Comparison of ENCODE assay signal across 8 mouse cellular contexts in genomic region chr3:86545945-86546344, GRCm38 (mm10). TPM values are rescaled to one million over a fixed set of nuclear protein-coding genes. Genes with fewer than 3 reads are reported as not detected.
DNase-seq lines count a peak whose midpoint lies in the region; ATAC-seq lines count a peak whose summit lies in the region.

No protein-coding gene starts in this region.

- intact Hi-C loops in gastrocnemius, postnatal 36 days (cut with DNase I) = loop anchor here (10.0 kb wide), 1 partner anchor 219 kb away; no protein-coding TSS in a partner anchor

- H3K4me2 ChIP-seq in kidney, embryonic 15.5 days = peak overlapping the region; percentile 63
- peak overlapping the region; percentile 68 for H3K4me2 ChIP-seq in embryonic facial prominence, embryonic 11.5 days (ENCODE audit: low read depth, low read length)
- peak overlapping the region; percentile 72 for H3K4me2 ChIP-seq in hindbrain, embryonic 14.5 days (replicated peaks)
- peak overlapping the region; percentile 70 for H3K4me2 ChIP-seq in midbrain, embryonic 14.5 days (ENCODE audit: low read length)

- no peaks in the 10 kb centered on the region for H3K9me3 ChIP-seq in kidney, embryonic 15.5 days (replicated peaks)
- no peaks in the 10 kb centered on the region for H3K9me3 ChIP-seq in embryonic facial prominence, embryonic 11.5 days (replicated peaks; ENCODE audit: control insufficient read depth, low read length)
- no peaks in the 10 kb centered on the region for H3K9me3 ChIP-seq in hindbrain, embryonic 14.5 days (ENCODE audit: control insufficient read depth, low read length)
- no peaks in the 10 kb centered on the region for H3K9me3 ChIP-seq in midbrain, embryonic 14.5 days (ENCODE audit: control insufficient read depth, low read length)

- H3K4me3 ChIP-seq in kidney, embryonic 15.5 days (replicated peaks) = peak overlapping the region; percentile 40
- peak overlapping the region; percentile 76 for H3K4me3 ChIP-seq in embryonic facial prominence, embryonic 11.5 days (ENCODE audit: low read depth, low read length)
- peak overlapping the region; percentile 73 for H3K4me3 ChIP-seq in hindbrain, embryonic 14.5 days (replicated peaks; ENCODE audit: low read length)
- peak overlapping the region; percentile 64 for H3K4me3 ChIP-seq in midbrain, embryonic 14.5 days (replicated peaks; ENCODE audit: low read depth, low read length)

- peaks cover 76% of the 10 kb centered on the region for H3K27me3 ChIP-seq in kidney, embryonic 15.5 days
- no peaks in the 10 kb centered on the region for H3K27me3 ChIP-seq in embryonic facial prominence, embryonic 11.5 days (ENCODE audit: control insufficient read depth, insufficient read depth, low read length)
- peaks cover 4% of the 10 kb centered on the region; the same call in 1 of the 2 replicates for H3K27me3 ChIP-seq in hindbrain, embryonic 14.5 days (ENCODE audit: control insufficient read depth, insufficient read depth, low read length)
- H3K27me3 ChIP-seq in midbrain, embryonic 14.5 days (ENCODE audit: control insufficient read depth, insufficient read depth, low read length) = no peaks in the 10 kb centered on the region

- no peak for ATAC-seq in kidney, embryonic 15.5 days (replicated peaks; ENCODE audit: low FRiP score)
- ATAC-seq in embryonic facial prominence, embryonic 11.5 days (replicated peaks; ENCODE audit: insufficient number of reproducible peaks, low FRiP score, low TSS enrichment, low read depth) = no peak
- ATAC-seq in hindbrain, embryonic 14.5 days (ENCODE audit: low FRiP score) = no peak
- ATAC-seq in midbrain, embryonic 14.5 days (ENCODE audit: low FRiP score, low TSS enrichment) = no peak
- ATAC-seq in activated CD4-positive, CD25-positive, alpha-beta regulatory T cell, adult 4 months = no peak

- no peaks in the 10 kb centered on the region for H3K36me3 ChIP-seq in kidney, embryonic 15.5 days
- no peaks in the 10 kb centered on the region for H3K36me3 ChIP-seq in embryonic facial prominence, embryonic 11.5 days (replicated peaks; ENCODE audit: control insufficient read depth, insufficient read depth, low read depth, low read length)
- no peaks in the 10 kb centered on the region for H3K36me3 ChIP-seq in hindbrain, embryonic 14.5 days (replicated peaks; ENCODE audit: control insufficient read depth, insufficient read depth)
- no peaks in the 10 kb centered on the region for H3K36me3 ChIP-seq in midbrain, embryonic 14.5 days (ENCODE audit: control insufficient read depth, insufficient read depth, low read length)

- no peak overlapping the region for H3K9ac ChIP-seq in kidney, embryonic 15.5 days
- peak overlapping the region; percentile 96 for H3K9ac ChIP-seq in embryonic facial prominence, embryonic 11.5 days (replicated peaks; ENCODE audit: low read length)
- H3K9ac ChIP-seq in hindbrain, embryonic 14.5 days = peak overlapping the region; percentile 91
- H3K9ac ChIP-seq in midbrain, embryonic 14.5 days (replicated peaks; ENCODE audit: low read length) = peak overlapping the region; percentile 90

- no peak for DNase-seq in kidney, adult 8-10 months
- DNase-seq in embryonic facial prominence, embryonic 11.5 days (ENCODE audit: low spot score) = peak; percentile 54
- DNase-seq in hindbrain, embryonic 14.5 days (ENCODE audit: low spot score) = peak; percentile 30
- no peak for DNase-seq in midbrain, embryonic 14.5 days
- no peak for DNase-seq in adrenal gland, adult 2 months
- DNase-seq in gastrocnemius, postnatal 36 days = no peak

- no peak overlapping the region for H3K27ac ChIP-seq in kidney, embryonic 15.5 days
- peak overlapping the region; percentile 99 for H3K27ac ChIP-seq in embryonic facial prominence, embryonic 11.5 days (replicated peaks; ENCODE audit: low read depth, low read length)
- H3K27ac ChIP-seq in hindbrain, embryonic 14.5 days = peak overlapping the region; percentile 99
- peak overlapping the region; percentile 96 for H3K27ac ChIP-seq in midbrain, embryonic 14.5 days (replicated peaks; ENCODE audit: low read depth, low read length)

- 30% methylated on average over 5 of the region's 5 CpGs for WGBS in kidney, embryonic 15.5 days
- 16% methylated on average over 5 of the region's 5 CpGs for WGBS in embryonic facial prominence, embryonic 11.5 days
- WGBS in hindbrain, embryonic 14.5 days = 17% methylated on average over 5 of the region's 5 CpGs
- 7% methylated on average over 5 of the region's 5 CpGs for WGBS in midbrain, embryonic 14.5 days

- H3K4me1 ChIP-seq in kidney, embryonic 15.5 days = peaks cover 28% of the 10 kb centered on the region
- H3K4me1 ChIP-seq in embryonic facial prominence, embryonic 11.5 days (ENCODE audit: control insufficient read depth, insufficient read depth, low read length) = no peaks in the 10 kb centered on the region; the same call in 1 of the 2 replicates
- H3K4me1 ChIP-seq in hindbrain, embryonic 14.5 days (replicated peaks; ENCODE audit: control insufficient read depth, insufficient read depth, low read length) = peaks cover 15% of the 10 kb centered on the region
- H3K4me1 ChIP-seq in midbrain, embryonic 14.5 days (ENCODE audit: control insufficient read depth, insufficient read depth, low read length) = peaks cover 18% of the 10 kb centered on the region

RNA-seq across cellular contexts. Expression of gene Mab21l2, which starts 2.5 kb away (rescaled TPM):
- 2.0 and 2.6 TPM in 2 replicates for polyA plus RNA-seq in kidney, embryonic 15.5 days (2015; fragmentation: Nextera tagmentation; extraction: Ambion mirVana)
- polyA plus RNA-seq in embryonic facial prominence, embryonic 11.5 days (2014; fragmentation: Nextera tagmentation; extraction: Ambion mirVana) = 156 and 171 TPM in 2 replicates
- 244 and 265 TPM in 2 replicates for polyA plus RNA-seq in hindbrain, embryonic 14.5 days (2014; fragmentation: Nextera tagmentation; extraction: Ambion mirVana)
- polyA plus RNA-seq in midbrain, embryonic 14.5 days (2014; fragmentation: Nextera tagmentation; extraction: Ambion mirVana) = 88.5 and 106 TPM in 2 replicates
- 10 to 100 TPM in 1 of 2 experiments, 1 to 10 TPM in 1; 7.3 to 14.6 TPM for total RNA-seq in adrenal gland, adult 2 months (2021)
- polyA plus RNA-seq in adrenal gland, adult 2 months (2012; rRNA removed) = 4.0 and 6.1 TPM in 2 replicates
- polyA plus RNA-seq in activated CD4-positive, CD25-positive, alpha-beta regulatory T cell, adult 4 months (2017; shearing (Covaris generic)) = under 1 TPM; 0.24 to 0.41 TPM
- under 1 TPM in 1 of 2 experiments, not detected in 1; 0.10 TPM for total RNA-seq in gastrocnemius, postnatal 36 days (2021)

Comparison
In these comparisons a context has a peak if more than half of its experiments do, and no peak if none do; other contexts are left out.
1. DNase-seq: peak in embryonic facial prominence, embryonic 11.5 days (single experiment) and hindbrain, embryonic 14.5 days (single experiment); none in kidney, adult 8-10 months (0 of 2), midbrain, embryonic 14.5 days (single experiment), adrenal gland, adult 2 months (single experiment) and gastrocnemius, postnatal 36 days (0 of 2).
2. RNA of gene Mab21l2, which starts 2.5 kb away (polyA plus RNA-seq): 244 to 265 TPM in hindbrain, embryonic 14.5 days, 156 to 171 TPM in embryonic facial prominence, embryonic 11.5 days and 88.5 to 106 TPM in midbrain, embryonic 14.5 days; 4.0 to 6.1 TPM in adrenal gland, adult 2 months, 2.0 to 2.6 TPM in kidney, embryonic 15.5 days and 0.24 to 0.41 TPM in activated CD4-positive, CD25-positive, alpha-beta regulatory T cell, adult 4 months; every median in the first group is over 10 times any median in the second.
3. Peak in every context shown above with its lines, with median percentiles within 50 percentile points of each other: H3K4me2 ChIP-seq and H3K4me3 ChIP-seq.